Mouse (Mus musculus) intestine, embryonic 16.5 days (tissue): ENCODE data around the gene Lgals2. TPM values are rescaled to one million over a fixed set of nuclear protein-coding genes. Genes with fewer than 3 reads are reported as not detected.

Experiments used
- ATAC-seq: fragments of 200-750 bp; cut with Nextera tagmentation; 2 replicates; pipeline ENCODE4 v1.8.0; 2017; ENCODE audit warnings: moderate TSS enrichment, moderate library complexity
- H3K27ac ChIP-seq: fragments of 300-500 bp; sonication (generic); 2 replicates; pipeline ENCODE4 v1.5.1; 2014; ENCODE audit warnings: mild to moderate bottlenecking, low read length
- H3K27me3 ChIP-seq: fragments of 300-500 bp; sonication (generic); replicated peaks from 2 replicates; pipeline ENCODE4 v1.6.1; 2014; ENCODE audit warnings: low read length, control low read depth, mixed read lengths; ENCODE audit not compliant: control insufficient read depth, insufficient read depth
- H3K36me3 ChIP-seq: fragments of 300-500 bp; sonication (generic); 2 replicates; pipeline ENCODE4 v1.6.1; 2014; ENCODE audit warnings: low read length, control low read depth; ENCODE audit not compliant: control insufficient read depth, insufficient read depth
- H3K4me1 ChIP-seq: fragments of 300-500 bp; sonication (generic); 2 replicates; pipeline ENCODE4 v1.6.1; 2014; ENCODE audit warnings: low read length, control low read depth, mixed read lengths; ENCODE audit not compliant: control insufficient read depth, insufficient read depth
- H3K4me2 ChIP-seq: fragments of 300-500 bp; sonication (generic); 2 replicates; pipeline ENCODE4 v1.6.1; 2014; ENCODE audit warnings: low read depth, low read length, control low read depth
- H3K4me3 ChIP-seq: fragments of 300-500 bp; sonication (generic); 2 replicates; pipeline ENCODE4 v1.5.1; 2014; ENCODE audit warnings: mild to moderate bottlenecking, low read length
- H3K9ac ChIP-seq: fragments of 300-500 bp; sonication (generic); 2 replicates; pipeline ENCODE4 v1.6.1; 2014; ENCODE audit warnings: low read depth, low read length
- H3K9me3 ChIP-seq: fragments of 300-500 bp; sonication (generic); 2 replicates; pipeline ENCODE4 v1.6.1; 2016; ENCODE audit warnings: low read length, control low read depth; ENCODE audit not compliant: control insufficient read depth
- WGBS: fragments of 180-500 bp; shearing (Covaris S2); extraction: QIAGEN DNeasy Blood & Tissue Kit; methylation state at CpG from one replicate; pipeline ENCODE4 v1.1.7; 2014; 5-methylcytosine and 5-hydroxymethylcytosine counted together
- microRNA-seq: library from miRNA; unstranded; fragments of <30 nt; microRNA quantifications from one replicate; pipeline ENCODE4, GENCODE M21; 2016
- polyA plus RNA-seq: library from polyadenylated mRNA; unstranded; fragments of >200 nt; fragmentation: Nextera tagmentation; extraction: Ambion mirVana; gene quantifications from 2 replicates; pipeline ENCODE4 v1.2.1, GENCODE M21; 2015

The Lgals2 gene
- polyA plus RNA-seq, 1 experiment from 2014 or later = 1,298 TPM

DNA sequence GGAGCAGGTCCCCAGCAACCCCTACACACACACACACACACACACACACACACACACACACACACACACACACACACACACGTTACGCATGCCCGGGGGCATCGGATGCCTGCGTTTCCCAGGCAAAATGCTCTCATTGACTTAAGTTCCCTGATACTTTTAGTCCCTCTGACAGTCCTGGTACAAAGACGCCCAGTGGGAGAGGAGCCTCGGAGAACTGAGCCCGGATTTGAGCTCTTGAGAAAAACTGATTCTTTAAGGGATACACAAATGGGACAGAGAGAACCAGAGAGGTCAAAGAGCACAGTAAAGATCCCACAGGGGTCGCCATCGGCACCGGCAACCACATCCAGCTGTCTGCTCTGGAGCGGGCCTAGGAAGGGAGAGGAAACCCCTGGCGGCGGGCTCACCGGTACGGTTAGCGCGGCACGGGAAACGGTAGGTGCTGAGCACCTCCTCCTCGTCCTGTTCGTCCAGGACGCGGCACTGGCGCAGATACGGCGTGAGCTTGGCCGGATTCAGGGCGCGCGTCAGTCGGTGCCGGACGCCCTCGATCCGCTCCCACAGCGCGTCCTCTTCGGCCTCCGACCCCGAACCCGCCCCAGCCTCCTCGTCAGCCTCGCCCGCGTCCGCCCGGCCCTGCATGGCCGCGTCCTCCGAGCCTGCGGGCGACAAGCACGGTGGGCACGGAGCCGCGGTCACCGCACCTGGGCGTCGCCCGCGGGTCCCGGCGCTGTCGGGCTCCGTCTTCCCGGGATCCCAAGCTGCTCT is 53.2 kb downstream of the Lgals2 start:
- H3K36me3 ChIP-seq = no peaks in the 10 kb centered on the region
- H3K27ac ChIP-seq = peak overlapping the region; percentile 93
- peak overlapping the region; percentile 75 for H3K4me3 ChIP-seq
- no peaks in the 10 kb centered on the region for H3K27me3 ChIP-seq
- peak overlapping the region; percentile 97 for H3K4me2 ChIP-seq
- WGBS = 3% methylated on average over 61 of the region's 67 CpGs
- H3K9ac ChIP-seq = peak overlapping the region; percentile 80
- H3K4me1 ChIP-seq = peaks cover 28% of the 10 kb centered on the region
- ATAC-seq = peak; percentile 10
- H3K9me3 ChIP-seq = no peaks in the 10 kb centered on the region

DNA sequence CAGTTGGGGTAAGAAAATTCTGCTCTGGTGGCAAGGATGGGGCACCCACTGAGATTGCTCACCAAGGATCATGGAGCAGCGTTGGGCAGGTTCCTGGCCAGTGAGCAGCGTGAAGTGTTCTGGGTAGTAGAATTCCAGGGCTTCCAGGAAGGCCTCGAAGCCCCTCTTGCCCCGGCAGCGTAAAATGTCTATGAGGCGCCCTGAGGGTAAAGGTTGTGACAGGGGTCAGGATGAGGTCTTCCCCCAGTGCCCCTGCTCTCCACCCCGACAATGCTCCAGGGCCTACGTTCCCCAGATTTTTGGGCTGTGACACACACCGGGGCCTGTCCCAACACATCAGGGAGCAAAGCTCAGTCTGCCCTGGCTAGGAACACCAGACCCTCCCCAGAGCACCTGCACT is 53.8 kb downstream of the Lgals2 start:
- Histone ChIP-seq H3K9ac (peak overlapping the region; percentile 80), H3K4me3 (peak overlapping the region; percentile 75), H3K36me3 (no peaks in the 10 kb centered on the region), H3K9me3 (no peaks in the 10 kb centered on the region), H3K27ac (no peak overlapping the region), H3K4me2 (peak overlapping the region; percentile 97), H3K4me1 (peaks cover 25% of the 10 kb centered on the region), H3K27me3 (no peaks in the 10 kb centered on the region)
- ATAC-seq = no peak
- 69% methylated on average over 9 of the region's 9 CpGs for WGBS

Small RNA genes lying within 50 kb of the gene (microRNA-seq; reads per million reads assigned to microRNA genes)
- not detected for gene Mir6955

Other genes with a start within 250 kb of the Lgals2 start
- 0.06 and 0.13 TPM in 2 replicates for gene Elfn2, start 136.8 kb downstream of the Lgals2 start, polyA plus RNA-seq
- 17.2 and 18.2 TPM in 2 replicates for gene Mfng, start 82.1 kb downstream of the Lgals2 start, polyA plus RNA-seq
- gene Card10, start 52.5 kb downstream of the Lgals2 start, polyA plus RNA-seq = 5.2 and 6.1 TPM in 2 replicates
- 34.5 and 36.1 TPM in 2 replicates for gene Cdc42ep1, start 12.9 kb downstream of the Lgals2 start, polyA plus RNA-seq
- gene Gga1, start 21.7 kb upstream of the Lgals2 start, polyA plus RNA-seq = 56.3 and 57.4 TPM in 2 replicates
- gene Gm49510, start 44.1 kb upstream of the Lgals2 start, polyA plus RNA-seq = 0.21 and 0.55 TPM in 2 replicates
- gene Sh3bp1, start 44.2 kb upstream of the Lgals2 start, polyA plus RNA-seq = 21.5 and 23.3 TPM in 2 replicates
- gene Pdxp, start 58.4 kb upstream of the Lgals2 start, polyA plus RNA-seq = 2.2 and 6.4 TPM in 2 replicates
- gene Lgals1, start 71.2 kb upstream of the Lgals2 start, polyA plus RNA-seq = 865 and 927 TPM in 2 replicates
- gene Nol12, start 79.4 kb upstream of the Lgals2 start, polyA plus RNA-seq = 38.1 and 43.7 TPM in 2 replicates
- gene Triobp, start 92.2 kb upstream of the Lgals2 start, polyA plus RNA-seq = 54.3 and 58.7 TPM in 2 replicates
- 438 and 456 TPM in 2 replicates for gene H1f0, start 172.9 kb upstream of the Lgals2 start, polyA plus RNA-seq
- gene Galr3, start 186.4 kb upstream of the Lgals2 start, polyA plus RNA-seq = 1.8 and 2.3 TPM in 2 replicates
- gene Ankrd54, start 207.4 kb upstream of the Lgals2 start, polyA plus RNA-seq = 56.4 and 57.5 TPM in 2 replicates
- gene Eif3l, start 219.7 kb upstream of the Lgals2 start, polyA plus RNA-seq = 221 and 238 TPM in 2 replicates